Mouse (Mus musculus): ENCODE measurements at regions not wholly inside any gene's neighbourhood (a gene's known extent, or its start where the extent isn't known, plus 50 kb on each side); places are given as distances from the start of the nearest gene placed in this dataset.

DNA sequence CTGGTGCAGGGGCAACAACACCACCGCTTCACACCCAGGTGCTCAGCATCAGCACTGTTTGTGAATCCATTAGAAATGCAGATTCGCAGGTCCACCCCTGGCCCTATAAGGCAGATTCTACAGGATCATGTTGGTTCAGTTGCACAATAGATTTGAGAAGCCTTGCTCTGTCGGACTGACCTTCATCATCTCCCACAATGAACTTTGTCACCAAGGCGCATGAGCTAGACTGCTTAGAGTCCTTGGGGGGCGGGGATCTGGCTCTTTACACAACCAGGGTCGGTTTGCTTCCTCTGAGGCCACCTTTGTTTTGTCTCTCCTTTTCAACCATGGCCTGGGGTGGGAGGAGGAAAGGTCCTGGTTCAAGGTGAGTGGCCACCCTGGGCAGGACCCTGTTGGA lies 209.7 kb downstream of the Igsf11 start:
- TF ChIP-seq NANOG (IDR thresholded peaks at IDR 0.05; ENCODE audit: borderline replicate concordance, low read length) (no peak), POU5F1 (IDR thresholded peaks at IDR 0.05; ENCODE audit: borderline replicate concordance, low read length) (no peak), CTCF (conservative IDR thresholded peaks at IDR 0.05; ENCODE audit: low read length) (no peak)
- Histone ChIP-seq H3K4me3 (replicated peaks; ENCODE audit: low read length) (no peak overlapping the region), H3K36me3 (ENCODE audit: insufficient read depth, low read length) (no peaks in the 10 kb centered on the region), H3K4me1 (replicated peaks; ENCODE audit: low read depth, low read length) (peaks cover 6% of the 10 kb centered on the region; the same call in 1 of the 2 replicates), H3K9me3 (ENCODE audit: low read length) (no peaks in the 10 kb centered on the region), H3K27me3 (ENCODE audit: insufficient read depth, low read length) (peaks cover 8% of the 10 kb centered on the region)

DNA sequence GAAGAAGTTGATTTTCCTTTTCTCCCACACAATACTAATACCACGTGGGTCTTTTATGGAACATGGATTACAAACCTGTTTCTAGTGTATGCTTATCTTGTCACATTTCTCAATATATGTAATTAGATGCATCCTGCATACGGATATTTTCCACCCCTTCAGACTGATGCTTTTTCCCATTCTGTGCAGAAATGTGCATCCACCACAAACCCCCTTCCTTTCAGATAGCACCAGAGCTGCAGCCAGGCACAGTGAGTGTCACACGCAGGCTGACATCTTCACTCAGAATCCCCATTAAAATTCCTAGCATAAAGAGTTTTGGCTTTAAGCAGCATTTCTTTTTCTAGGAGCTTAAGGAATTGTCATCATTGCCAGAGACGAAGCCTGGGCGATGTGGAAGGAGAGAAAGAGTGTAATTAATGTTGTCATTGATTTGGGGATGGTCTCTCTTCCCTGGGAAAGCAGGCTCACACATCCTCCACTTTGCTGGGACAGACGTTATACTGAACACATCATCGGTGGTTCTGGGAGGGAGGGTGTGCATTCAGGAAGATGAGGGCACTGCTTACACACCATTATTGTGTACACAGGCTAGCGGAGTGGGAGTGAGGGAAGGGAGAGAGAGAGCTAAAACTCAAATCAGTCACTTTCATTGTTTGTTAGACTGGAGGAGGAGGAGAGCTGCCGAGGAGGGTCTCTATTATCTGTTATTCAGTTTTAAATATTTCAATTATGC lies 211.1 kb downstream of the Igsf11 start:
- no peaks in the 10 kb centered on the region for H3K9me3 ChIP-seq (ENCODE audit: low read length)
- H3K4me1 ChIP-seq (replicated peaks; ENCODE audit: low read depth, low read length), result peaks cover 6% of the 10 kb centered on the region; the same call in 1 of the 2 replicates
- H3K36me3 ChIP-seq (ENCODE audit: insufficient read depth, low read length), result no peaks in the 10 kb centered on the region
- TF ChIP-seq POU5F1 (IDR thresholded peaks at IDR 0.05; ENCODE audit: borderline replicate concordance, low read length) (no peak), CTCF (conservative IDR thresholded peaks at IDR 0.05; ENCODE audit: low read length) (no peak), NANOG (IDR thresholded peaks at IDR 0.05; ENCODE audit: borderline replicate concordance, low read length) (no peak)
- H3K27me3 ChIP-seq (ENCODE audit: insufficient read depth, low read length), result 0 out of 2 replicates have a peak, but pooled peaks cover 3% of the 10 kb centered on the region
- no peak overlapping the region for H3K4me3 ChIP-seq (replicated peaks; ENCODE audit: low read length)

- H3K36me3 ChIP-seq (ENCODE audit: insufficient read depth, low read length), result no peaks in the 10 kb centered on the region
- H3K4me3 ChIP-seq (replicated peaks; ENCODE audit: low read length), result no peak overlapping the region
- H3K4me1 ChIP-seq (replicated peaks; ENCODE audit: low read depth, low read length), result no peaks in the 10 kb centered on the region
- no peaks in the 10 kb centered on the region for H3K9me3 ChIP-seq (ENCODE audit: low read length)
- no peak for TF ChIP-seq NANOG (IDR thresholded peaks at IDR 0.05; ENCODE audit: borderline replicate concordance, low read length)
- TF ChIP-seq CTCF (conservative IDR thresholded peaks at IDR 0.05; ENCODE audit: low read length), result peak; percentile 51
- 0 out of 2 replicates have a peak, but pooled peaks cover 3% of the 10 kb centered on the region for H3K27me3 ChIP-seq (ENCODE audit: insufficient read depth, low read length)
These were observed 217.0 kb downstream of the Igsf11 start for GRCm38 (mm10) chr16:39109383-39110033.

- Histone ChIP-seq H3K4me3 (replicated peaks; ENCODE audit: low read length) (no peak overlapping the region), H3K9me3 (ENCODE audit: low read length) (no peaks in the 10 kb centered on the region), H3K27me3 (ENCODE audit: insufficient read depth, low read length) (0 out of 2 replicates have a peak, but pooled peaks cover 6% of the 10 kb centered on the region), H3K36me3 (ENCODE audit: insufficient read depth, low read length) (no peaks in the 10 kb centered on the region), H3K4me1 (replicated peaks; ENCODE audit: low read depth, low read length) (no peaks in the 10 kb centered on the region)
- TF ChIP-seq NANOG (IDR thresholded peaks at IDR 0.05; ENCODE audit: borderline replicate concordance, low read length) (no peak), POU5F1 (IDR thresholded peaks at IDR 0.05; ENCODE audit: borderline replicate concordance, low read length) (no peak), CTCF (conservative IDR thresholded peaks at IDR 0.05; ENCODE audit: low read length) (no peak)
These were observed 217.6 kb downstream of the Igsf11 start for GRCm38 (mm10) chr16:39110089-39110488.

GRCm38 (mm10) chr16:39118059-39118458 lies 225.6 kb downstream of the Igsf11 start:
- H3K4me1 ChIP-seq (replicated peaks; ENCODE audit: low read depth, low read length), result peaks cover 12% of the 10 kb centered on the region
- no peaks in the 10 kb centered on the region for H3K36me3 ChIP-seq (ENCODE audit: insufficient read depth, low read length)
- H3K9me3 ChIP-seq (ENCODE audit: low read length), result no peaks in the 10 kb centered on the region
- no peak for TF ChIP-seq NANOG (IDR thresholded peaks at IDR 0.05; ENCODE audit: borderline replicate concordance, low read length)
- TF ChIP-seq POU5F1 (IDR thresholded peaks at IDR 0.05; ENCODE audit: borderline replicate concordance, low read length), result no peak
- TF ChIP-seq CTCF (conservative IDR thresholded peaks at IDR 0.05; ENCODE audit: low read length), result no peak
- no peak overlapping the region for H3K4me3 ChIP-seq (replicated peaks; ENCODE audit: low read length)
- 0 out of 2 replicates have a peak, but pooled peaks cover 6% of the 10 kb centered on the region for H3K27me3 ChIP-seq (ENCODE audit: insufficient read depth, low read length)

- Histone ChIP-seq H3K4me3 (replicated peaks; ENCODE audit: low read length) (no peak overlapping the region), H3K27me3 (ENCODE audit: insufficient read depth, low read length) (no peaks in the 10 kb centered on the region), H3K36me3 (ENCODE audit: insufficient read depth, low read length) (no peaks in the 10 kb centered on the region), H3K9me3 (ENCODE audit: low read length) (no peaks in the 10 kb centered on the region), H3K4me1 (replicated peaks; ENCODE audit: low read depth, low read length) (peaks cover 12% of the 10 kb centered on the region)
- no peak for TF ChIP-seq CTCF (conservative IDR thresholded peaks at IDR 0.05; ENCODE audit: low read length)
- no peak for TF ChIP-seq NANOG (IDR thresholded peaks at IDR 0.05; ENCODE audit: borderline replicate concordance, low read length)
- no peak for TF ChIP-seq POU5F1 (IDR thresholded peaks at IDR 0.05; ENCODE audit: borderline replicate concordance, low read length)
These were observed 227.3 kb downstream of the Igsf11 start for GRCm38 (mm10) chr16:39119811-39120210.

DNA sequence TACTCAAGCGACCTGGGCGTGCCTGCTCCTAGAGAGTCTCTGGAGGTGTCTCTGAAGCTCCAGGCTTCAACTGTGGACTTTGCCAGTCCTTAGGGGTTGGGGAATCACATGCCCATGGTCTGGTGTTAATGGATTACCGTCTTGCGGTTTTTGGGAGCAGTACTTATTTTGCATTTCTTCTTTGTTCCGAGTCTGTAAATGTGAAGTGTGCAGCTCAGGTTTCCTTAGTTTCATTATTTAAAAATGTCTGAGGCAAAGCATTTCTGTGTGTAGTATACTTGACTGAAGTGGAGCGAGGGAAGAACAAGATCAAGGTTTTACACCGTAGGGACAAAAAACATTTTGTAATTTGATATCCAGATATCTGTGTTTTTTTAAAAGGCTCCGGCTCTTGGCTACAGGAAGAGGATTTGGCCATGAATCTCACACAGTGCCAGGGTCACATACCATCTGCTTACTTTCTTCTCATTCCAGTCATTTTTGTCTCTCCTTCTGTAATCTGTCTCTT lies 231.0 kb downstream of the Igsf11 start:
- Histone ChIP-seq H3K9me3 (ENCODE audit: low read length) (no peaks in the 10 kb centered on the region), H3K27me3 (ENCODE audit: insufficient read depth, low read length) (no peaks in the 10 kb centered on the region), H3K4me1 (replicated peaks; ENCODE audit: low read depth, low read length) (peaks cover 4% of the 10 kb centered on the region), H3K36me3 (ENCODE audit: insufficient read depth, low read length) (no peaks in the 10 kb centered on the region), H3K4me3 (replicated peaks; ENCODE audit: low read length) (no peak overlapping the region)
- TF ChIP-seq NANOG (IDR thresholded peaks at IDR 0.05; ENCODE audit: borderline replicate concordance, low read length) (no peak), POU5F1 (IDR thresholded peaks at IDR 0.05; ENCODE audit: borderline replicate concordance, low read length) (no peak), CTCF (conservative IDR thresholded peaks at IDR 0.05; ENCODE audit: low read length) (no peak)

GRCm38 (mm10) chr16:39132459-39132858 lies 240.0 kb downstream of the Igsf11 start:
- TF ChIP-seq POU5F1 (IDR thresholded peaks at IDR 0.05; ENCODE audit: borderline replicate concordance, low read length) (no peak), NANOG (IDR thresholded peaks at IDR 0.05; ENCODE audit: borderline replicate concordance, low read length) (no peak)
- Histone ChIP-seq H3K9me3 (ENCODE audit: low read length) (no peaks in the 10 kb centered on the region), H3K36me3 (ENCODE audit: insufficient read depth, low read length) (no peaks in the 10 kb centered on the region), H3K27me3 (ENCODE audit: insufficient read depth, low read length) (no peaks in the 10 kb centered on the region), H3K4me1 (replicated peaks; ENCODE audit: low read depth, low read length) (no peaks in the 10 kb centered on the region), H3K4me3 (replicated peaks; ENCODE audit: low read length) (no peak overlapping the region)
